Mouse (Mus musculus): ENCODE results near the gene Llcfc1. TPM values are rescaled to one million over a fixed set of nuclear protein-coding genes. Genes with fewer than 3 reads are reported as not detected.

Llcfc1 gene
- polyA plus RNA-seq, 1 experiment: not detected

- Histone ChIP-seq H3K79me2 (ENCODE audit: control insufficient read depth, insufficient read depth) (no peaks in the 10 kb centered on the region), H3K36me3 (ENCODE audit: control insufficient read depth, insufficient read depth) (no peaks in the 10 kb centered on the region), H3K79me3 (ENCODE audit: low read depth) (no peaks in the 10 kb centered on the region), H3K27me3 (ENCODE audit: control insufficient read depth, insufficient read depth, insufficient read length) (no peaks in the 10 kb centered on the region), H3K4me3 (ENCODE audit: insufficient read depth, poor library complexity, severe bottlenecking) (no peak overlapping the region), H3ac (ENCODE audit: control insufficient read depth, insufficient read length, low read depth) (no peak overlapping the region)
- TF ChIP-seq CTCF (IDR thresholded peaks at IDR 0.05; ENCODE audit: control insufficient read depth, insufficient read depth, insufficient read length) (no peak), MYOG (IDR thresholded peaks at IDR 0.05; ENCODE audit: control insufficient read depth, extremely low read depth, insufficient read length) (no peak), MAX (IDR thresholded peaks at IDR 0.05) (no peak), USF1 (IDR thresholded peaks at IDR 0.05; ENCODE audit: low read depth) (no peak), CEBPB (IDR thresholded peaks at IDR 0.05; ENCODE audit: low read depth) (no peak), MYOD1 (IDR thresholded peaks at IDR 0.05; ENCODE audit: control insufficient read depth, insufficient read length, low read depth) (no peak), FOSL1 (IDR thresholded peaks at IDR 0.05; ENCODE audit: insufficient read depth, low read length, poor library complexity, severe bottlenecking) (no peak)
Observed at GRCm38 (mm10) chr6:41653173-41653572, 31.1 kb upstream of the Llcfc1 start.

GRCm38 (mm10) chr6:41654648-41655047 is 29.6 kb upstream of the Llcfc1 start:
- Histone ChIP-seq H3K36me3 (ENCODE audit: control insufficient read depth, insufficient read depth) (no peaks in the 10 kb centered on the region), H3ac (ENCODE audit: control insufficient read depth, insufficient read length, low read depth) (no peak overlapping the region), H3K4me3 (ENCODE audit: insufficient read depth, poor library complexity, severe bottlenecking) (no peak overlapping the region), H3K79me2 (ENCODE audit: control insufficient read depth, insufficient read depth) (no peaks in the 10 kb centered on the region), H3K79me3 (ENCODE audit: low read depth) (no peaks in the 10 kb centered on the region), H3K27me3 (ENCODE audit: control insufficient read depth, insufficient read depth, insufficient read length) (no peaks in the 10 kb centered on the region)
- TF ChIP-seq MAX (IDR thresholded peaks at IDR 0.05): no peak
- no peak for TF ChIP-seq USF1 (IDR thresholded peaks at IDR 0.05; ENCODE audit: low read depth)

DNA sequence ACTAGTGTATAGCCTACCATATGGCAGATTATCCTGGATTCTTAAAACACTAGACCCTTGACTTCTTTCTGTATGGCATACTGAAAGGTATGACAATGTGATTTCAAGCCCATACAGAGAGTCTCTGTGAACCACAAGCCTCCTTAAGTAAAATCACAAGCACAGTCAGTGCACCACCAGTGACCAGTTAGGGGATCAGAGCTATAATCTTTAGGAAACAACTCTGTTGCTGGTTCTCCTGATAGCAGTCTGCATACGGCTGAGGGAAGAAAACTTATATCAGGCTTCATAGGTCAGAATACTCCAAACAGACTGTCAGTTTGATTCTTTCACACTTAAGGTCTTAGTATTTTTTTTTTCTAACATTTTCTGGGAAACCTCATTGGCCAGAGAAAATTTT is 25.7 kb upstream of the Llcfc1 start:
- Histone ChIP-seq H3ac (ENCODE audit: control insufficient read depth, insufficient read length, low read depth) (no peak overlapping the region), H3K79me3 (ENCODE audit: low read depth) (no peaks in the 10 kb centered on the region), H3K4me3 (ENCODE audit: insufficient read depth, poor library complexity, severe bottlenecking) (no peak overlapping the region), H3K36me3 (ENCODE audit: control insufficient read depth, insufficient read depth) (no peaks in the 10 kb centered on the region), H3K79me2 (ENCODE audit: control insufficient read depth, insufficient read depth) (no peaks in the 10 kb centered on the region), H3K27me3 (ENCODE audit: control insufficient read depth, insufficient read depth, insufficient read length) (no peaks in the 10 kb centered on the region)
- TF ChIP-seq CEBPB (IDR thresholded peaks at IDR 0.05; ENCODE audit: low read depth) (no peak), MAX (IDR thresholded peaks at IDR 0.05) (no peak), MYOG (IDR thresholded peaks at IDR 0.05; ENCODE audit: control insufficient read depth, extremely low read depth, insufficient read length) (no peak), MYOD1 (IDR thresholded peaks at IDR 0.05; ENCODE audit: control insufficient read depth, insufficient read length, low read depth) (no peak), USF1 (IDR thresholded peaks at IDR 0.05; ENCODE audit: low read depth) (no peak), CTCF (IDR thresholded peaks at IDR 0.05; ENCODE audit: control insufficient read depth, insufficient read depth, insufficient read length) (no peak), FOSL1 (IDR thresholded peaks at IDR 0.05; ENCODE audit: insufficient read depth, low read length, poor library complexity, severe bottlenecking) (no peak)

DNA sequence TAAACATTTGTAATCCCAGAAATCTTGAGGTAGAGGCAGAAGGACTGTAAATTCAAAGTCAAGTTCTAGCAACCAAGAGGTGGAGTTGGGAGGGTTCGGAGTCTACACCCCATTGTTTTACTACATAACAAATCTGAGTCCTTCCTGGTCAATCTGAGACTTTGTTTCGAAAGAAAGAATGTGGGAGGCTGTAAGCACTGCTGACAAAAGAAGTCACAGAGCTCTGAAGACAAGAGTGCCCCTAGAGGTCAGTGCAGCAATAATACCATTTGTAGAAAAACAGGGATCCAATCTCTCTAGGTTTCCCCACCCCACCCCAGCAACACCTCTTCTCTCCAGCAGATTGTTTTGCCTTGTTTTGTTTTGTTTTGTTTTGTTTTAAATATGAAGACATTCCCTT is 21.9 kb upstream of the Llcfc1 start:
- TF ChIP-seq MYOG (IDR thresholded peaks at IDR 0.05; ENCODE audit: control insufficient read depth, extremely low read depth, insufficient read length) (no peak), CEBPB (IDR thresholded peaks at IDR 0.05; ENCODE audit: low read depth) (no peak), MYOD1 (IDR thresholded peaks at IDR 0.05; ENCODE audit: control insufficient read depth, insufficient read length, low read depth) (no peak), CTCF (IDR thresholded peaks at IDR 0.05; ENCODE audit: control insufficient read depth, insufficient read depth, insufficient read length) (no peak), FOSL1 (IDR thresholded peaks at IDR 0.05; ENCODE audit: insufficient read depth, low read length, poor library complexity, severe bottlenecking) (no peak), MAX (IDR thresholded peaks at IDR 0.05) (no peak), USF1 (IDR thresholded peaks at IDR 0.05; ENCODE audit: low read depth) (no peak)
- Histone ChIP-seq H3K4me3 (ENCODE audit: insufficient read depth, poor library complexity, severe bottlenecking) (no peak overlapping the region), H3K79me2 (ENCODE audit: control insufficient read depth, insufficient read depth) (no peaks in the 10 kb centered on the region), H3K36me3 (ENCODE audit: control insufficient read depth, insufficient read depth) (no peaks in the 10 kb centered on the region), H3K79me3 (ENCODE audit: low read depth) (no peaks in the 10 kb centered on the region), H3ac (ENCODE audit: control insufficient read depth, insufficient read length, low read depth) (no peak overlapping the region), H3K27me3 (ENCODE audit: control insufficient read depth, insufficient read depth, insufficient read length) (no peaks in the 10 kb centered on the region)

DNA sequence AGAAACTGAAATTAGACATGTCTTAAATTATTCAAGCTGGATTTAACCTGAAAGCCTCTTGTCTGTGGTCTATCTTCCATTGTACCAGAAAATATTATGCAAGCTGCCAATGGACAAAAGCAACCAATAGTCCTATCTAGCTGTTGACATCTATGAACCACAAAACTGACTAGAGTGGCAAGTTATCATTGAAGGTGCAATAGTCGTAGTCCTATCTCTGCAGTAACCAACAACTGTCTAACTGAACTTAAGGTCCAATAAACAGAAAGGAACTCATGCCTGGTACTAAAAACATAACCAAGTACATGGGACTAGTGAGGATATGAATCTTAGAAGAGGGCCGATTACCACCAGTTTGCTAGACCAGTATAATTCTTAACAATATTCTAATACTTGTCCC is 7.7 kb upstream of the Llcfc1 start:
- H3K36me3 ChIP-seq (ENCODE audit: control insufficient read depth, insufficient read depth): no peaks in the 10 kb centered on the region
- TF ChIP-seq MAX (IDR thresholded peaks at IDR 0.05): no peak
- H3K79me2 ChIP-seq (ENCODE audit: control insufficient read depth, insufficient read depth): no peaks in the 10 kb centered on the region
- peaks cover 7% of the 10 kb centered on the region for H3K27me3 ChIP-seq (ENCODE audit: control insufficient read depth, insufficient read depth, insufficient read length)
- no peak overlapping the region for H3K4me3 ChIP-seq (ENCODE audit: insufficient read depth, poor library complexity, severe bottlenecking)
- H3K79me3 ChIP-seq (ENCODE audit: low read depth): no peaks in the 10 kb centered on the region
- H3ac ChIP-seq (ENCODE audit: control insufficient read depth, insufficient read length, low read depth): no peak overlapping the region

GRCm38 (mm10) chr6:41680669-41681068 is 3.6 kb upstream of the Llcfc1 start, which contains the start of gene Trpv5:
TSS of gene Trpv5 (minus strand) at chr6:41680769.
- no peaks in the 10 kb centered on the region for H3K79me3 ChIP-seq (ENCODE audit: low read depth)
- H3ac ChIP-seq (ENCODE audit: control insufficient read depth, insufficient read length, low read depth): no peak within 1 kb of the TSS
- TF ChIP-seq FOSL1 (IDR thresholded peaks at IDR 0.05; ENCODE audit: insufficient read depth, low read length, poor library complexity, severe bottlenecking) (no peak), CEBPB (IDR thresholded peaks at IDR 0.05; ENCODE audit: low read depth) (no peak), MYOG (IDR thresholded peaks at IDR 0.05; ENCODE audit: control insufficient read depth, extremely low read depth, insufficient read length) (no peak)
- H3K79me2 ChIP-seq (ENCODE audit: control insufficient read depth, insufficient read depth): no peaks in the 10 kb centered on the region
- peaks cover 8% of the 10 kb centered on the region for H3K27me3 ChIP-seq (ENCODE audit: control insufficient read depth, insufficient read depth, insufficient read length)
- H3K36me3 ChIP-seq (ENCODE audit: control insufficient read depth, insufficient read depth): no peaks in the 10 kb centered on the region
- H3K4me3 ChIP-seq (ENCODE audit: insufficient read depth, poor library complexity, severe bottlenecking): no peak within 1 kb of the TSS

Data from C2C12 (cell line).